Mouse (Mus musculus) adrenal gland, adult 10 weeks (tissue): ENCODE data around the gene Acot8. TPM values are rescaled to one million over a fixed set of nuclear protein-coding genes. Genes with fewer than 3 reads are reported as not detected.

Experiments used
- polyA plus RNA-seq: library from polyadenylated mRNA; stranded (reverse); fragments of 350-450 nt; fragmentation: Illumina TruSeq; extraction: RNeasy Lipid Tissue Mini Kit (QIAGEN cat#74804); gene quantifications from one replicate; pipeline ENCODE4 v1.2.3, GENCODE M21; 2014; ENCODE audit warnings: low read depth, low replicate concordance

The Acot8 gene
- polyA plus RNA-seq, result not detected

DNA sequence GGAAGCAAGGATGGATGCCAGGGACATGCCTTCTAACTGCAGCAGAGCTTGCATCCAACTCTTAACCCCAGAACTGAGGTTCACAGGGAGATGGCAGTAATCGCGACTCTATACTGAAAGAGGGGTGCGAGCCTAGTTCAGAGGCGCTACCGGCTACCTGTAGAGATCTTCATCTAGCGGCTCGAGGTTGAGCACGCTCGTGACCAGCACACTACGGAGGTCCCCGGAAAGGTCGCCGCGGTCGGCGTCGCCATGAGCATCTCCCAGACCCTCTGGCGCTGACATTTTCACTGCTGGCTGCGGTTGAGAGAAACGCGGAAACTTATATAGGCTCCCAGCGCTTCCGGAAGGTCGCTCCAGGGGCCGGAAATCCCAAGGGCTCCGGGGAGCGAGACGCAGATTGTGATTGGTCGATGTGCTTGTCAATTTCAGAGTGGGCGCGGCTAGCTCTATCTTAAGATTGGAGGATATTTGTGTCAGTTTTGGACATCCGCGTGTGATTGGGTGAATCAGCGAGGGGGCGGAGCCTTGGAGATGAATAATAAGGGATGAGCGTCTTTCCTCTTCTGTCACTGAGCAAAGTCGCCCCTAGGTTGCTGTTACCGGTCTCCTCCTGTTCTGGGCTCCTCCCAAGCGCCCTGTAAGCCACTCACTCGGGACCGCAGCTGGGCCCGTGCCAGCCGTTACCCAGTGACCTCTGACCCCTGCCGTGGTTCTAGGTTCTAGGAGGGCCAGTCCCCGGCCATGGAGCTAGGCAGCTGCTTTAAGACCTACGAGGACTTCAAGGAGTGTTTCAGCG, at the start of gene Acot8, which contains the start of gene Zswim3:
Gene Acot8, minus strand, starts transcription at position 350 of the 799 bp plus-strand sequence.
Gene Zswim3, plus strand, starts transcription at position 566 of the 799 bp plus-strand sequence.

GRCm38 (mm10) chr2:164833314-164833959, 28.8 kb upstream of the Acot8 start, which contains the start of gene Neurl2:
Neurl2 (minus strand) TSS chr2:164833456.

DNA sequence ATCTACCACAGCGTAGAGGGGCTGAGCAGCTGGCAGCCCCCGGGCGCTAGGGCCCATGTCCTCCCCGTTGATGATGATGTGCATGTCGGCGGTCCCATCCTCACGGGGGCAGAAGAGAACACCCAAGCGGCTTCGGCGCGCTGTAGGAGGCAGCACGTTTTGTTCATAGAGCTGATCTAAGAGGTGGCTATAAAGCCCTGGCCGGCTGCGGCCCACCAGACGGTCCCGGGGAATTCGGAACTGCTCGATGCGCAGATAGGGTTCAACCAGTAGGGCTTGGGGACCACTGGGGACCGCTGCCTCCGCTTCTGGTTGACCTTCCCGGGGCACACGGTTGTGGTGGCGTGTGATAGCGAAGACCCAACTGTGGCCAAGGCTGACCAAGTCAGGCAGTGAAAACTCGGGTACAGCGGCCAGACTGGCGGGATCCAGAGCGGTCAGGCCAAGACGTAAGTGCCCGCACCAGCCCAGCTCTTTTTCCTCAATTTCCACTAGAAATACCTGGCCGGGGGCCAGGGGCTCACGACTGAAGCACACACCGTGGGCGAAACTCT, 28.1 kb upstream of the Acot8 start, which contains the start of gene Ctsa:
Gene Ctsa, plus strand, starts transcription at position 126 of the 554 bp plus-strand sequence.

DNA sequence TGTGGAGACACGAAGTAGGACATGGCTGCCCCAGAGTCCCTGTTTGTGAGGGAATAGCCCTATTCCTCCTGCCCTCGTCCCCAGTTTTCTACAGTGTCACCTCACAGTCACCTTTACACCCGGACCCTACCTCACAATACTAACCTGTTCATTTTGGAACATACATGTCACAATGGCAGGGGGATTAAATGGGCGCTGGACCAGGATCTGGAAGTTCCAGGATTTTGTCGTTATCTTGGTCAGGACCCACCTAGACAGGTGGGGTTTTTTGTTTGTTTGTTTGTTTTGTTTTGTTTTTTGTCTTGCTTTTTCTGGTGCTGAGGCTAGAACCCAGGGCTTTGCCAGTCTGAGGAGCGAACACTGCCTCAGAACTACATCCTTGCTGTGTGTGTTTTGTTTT, 23.8 kb upstream of the Acot8 start, which contains the start of gene Spata25:
Gene Spata25, minus strand, starts transcription at position 101 of the 400 bp plus-strand sequence.

DNA sequence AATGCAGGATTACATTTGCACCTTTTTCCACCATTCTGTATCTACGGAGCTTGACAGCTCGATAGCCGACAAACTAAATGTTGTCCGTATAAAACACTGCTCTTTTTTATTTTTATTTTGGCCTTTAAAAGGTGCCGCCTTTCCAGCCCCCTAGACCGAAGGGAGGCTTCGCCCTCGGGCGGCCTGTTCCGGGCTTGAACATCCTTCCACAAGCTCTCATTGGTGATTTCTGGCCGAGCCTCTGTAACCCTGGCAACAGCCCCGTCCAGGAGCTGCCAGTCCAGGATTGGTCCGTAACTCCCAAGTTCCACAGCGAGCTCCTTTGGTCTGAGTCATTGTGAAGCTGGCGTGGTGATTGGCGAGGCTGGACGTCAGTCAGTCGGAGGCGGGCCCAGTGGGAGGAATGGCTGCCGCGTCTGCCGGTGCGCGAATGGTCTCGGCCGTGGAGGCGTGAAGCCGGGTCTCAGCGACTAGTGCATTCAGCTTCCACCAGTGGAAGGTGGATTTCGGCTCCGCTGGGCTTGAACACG, 18.0 kb upstream of the Acot8 start, which contains the start of gene Zswim1:
Gene Zswim1, plus strand, starts transcription at position 51 of the 530 bp plus-strand sequence.

GRCm38 (mm10) chr2:164785481-164786387, 18.9 kb downstream of the Acot8 start, which contains the start of gene Snx21:
Snx21 (plus strand) TSS chr2:164785823.

DNA sequence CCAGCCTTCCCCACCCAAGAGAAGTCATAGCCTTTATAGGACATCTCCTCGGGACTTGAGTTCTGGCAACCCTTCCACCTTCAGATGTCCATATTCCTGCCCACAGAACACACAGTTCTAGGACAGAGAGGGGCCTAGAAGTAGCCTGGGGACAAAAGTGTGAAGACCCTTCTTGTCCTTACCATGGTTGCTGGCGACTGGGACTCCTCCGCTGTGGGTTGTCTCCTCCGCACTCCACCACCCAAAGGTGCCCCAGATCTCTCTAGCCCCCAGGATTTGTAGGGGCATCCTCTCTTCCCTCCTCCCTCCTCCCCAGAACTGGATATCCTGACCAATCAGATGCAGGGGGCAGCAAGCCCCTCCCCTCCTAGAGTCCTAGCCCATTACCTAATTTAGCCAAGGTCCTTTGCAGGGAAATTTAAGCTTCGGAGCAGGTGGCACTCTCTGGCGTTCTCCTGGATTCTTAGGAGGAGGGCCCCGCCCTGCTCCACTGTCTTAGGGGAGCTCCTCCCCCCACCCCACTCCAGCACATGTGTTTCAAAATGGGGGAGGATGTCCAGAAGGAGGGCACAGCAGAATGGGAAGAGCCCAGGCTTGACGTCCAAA, 25.1 kb downstream of the Acot8 start, which contains the start of gene Tnnc2:
Gene Tnnc2, minus strand, starts transcription at position 487 of the 606 bp plus-strand sequence.

GRCm38 (mm10) chr2:164769258-164770037, 35.2 kb downstream of the Acot8 start, which contains the start of gene Ube2c:
Ube2c (plus strand) TSS chr2:164769898.

DNA sequence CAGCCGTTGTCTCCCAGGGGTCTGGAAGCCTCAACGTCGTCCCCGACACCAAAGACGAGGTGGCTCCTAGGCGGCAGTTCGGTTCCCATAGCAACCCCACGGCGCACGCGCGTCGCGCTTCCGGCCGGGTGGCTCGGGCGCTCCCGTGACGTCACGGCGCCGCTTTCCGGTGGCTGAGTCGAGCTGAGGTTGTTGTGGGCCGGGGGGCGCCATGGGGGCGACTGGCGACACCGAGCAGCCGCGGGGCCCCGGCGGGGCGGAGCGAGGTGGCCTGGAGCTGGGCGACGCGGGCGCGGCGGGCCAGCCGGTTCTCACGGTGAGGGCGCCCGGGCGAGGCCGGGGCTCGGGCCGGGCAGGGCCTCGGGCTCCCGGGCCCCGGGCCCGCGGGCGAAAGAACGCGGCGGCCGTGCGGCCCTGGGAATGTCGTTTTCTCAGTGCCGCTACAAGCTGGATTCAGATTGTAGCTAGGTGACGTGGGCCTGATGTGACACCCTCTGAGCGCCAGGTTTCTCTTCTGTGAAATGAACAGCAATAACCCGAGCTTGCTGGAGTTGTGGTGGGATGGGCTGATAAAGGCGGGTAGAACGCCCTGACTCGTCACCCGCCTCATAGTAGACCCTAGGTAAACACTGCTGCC, 58.7 kb downstream of the Acot8 start, which contains the start of the genes Wfdc3 and Dnttip1:
Gene Wfdc3, minus strand, starts transcription at position 89 of the 637 bp plus-strand sequence.
Gene Dnttip1, plus strand, starts transcription at position 141 of the 637 bp plus-strand sequence.

Other genes with a start within 250 kb of the Acot8 start
- not detected for gene Wfdc2, start 242.5 kb downstream of the Acot8 start, polyA plus RNA-seq
- not detected for gene Spint3, start 231.4 kb downstream of the Acot8 start, polyA plus RNA-seq
- gene Wfdc6a, start 219.4 kb downstream of the Acot8 start, polyA plus RNA-seq, result not detected
- gene Eppin, start 211.3 kb downstream of the Acot8 start, polyA plus RNA-seq, result not detected
- not detected for gene Wfdc6b, start 191.4 kb downstream of the Acot8 start, polyA plus RNA-seq
- not detected for gene Wfdc8, start 191.3 kb downstream of the Acot8 start, polyA plus RNA-seq
- not detected for gene Wfdc16, start 166.1 kb downstream of the Acot8 start, polyA plus RNA-seq
- not detected for gene Wfdc10, start 148.8 kb downstream of the Acot8 start, polyA plus RNA-seq
- not detected for gene Wfdc9, start 148.3 kb downstream of the Acot8 start, polyA plus RNA-seq
- not detected for gene Wfdc11, start 130.8 kb downstream of the Acot8 start, polyA plus RNA-seq
- not detected for gene Wfdc13, start 119.8 kb downstream of the Acot8 start, polyA plus RNA-seq
- gene Spint4, start 106.4 kb downstream of the Acot8 start, polyA plus RNA-seq, result not detected
- gene Spint5, start 89.6 kb downstream of the Acot8 start, polyA plus RNA-seq, result not detected
- 0.35 TPM for gene Wfdc3, start 59.0 kb downstream of the Acot8 start, polyA plus RNA-seq
- gene Dnttip1, start 58.9 kb downstream of the Acot8 start, polyA plus RNA-seq, result 4.6 TPM
- 2.9 TPM for gene Ube2c, start 35.0 kb downstream of the Acot8 start, polyA plus RNA-seq
- gene Tnnc2, start 24.9 kb downstream of the Acot8 start, polyA plus RNA-seq, result 8.5 TPM
- 3.9 TPM for gene Snx21, start 19.1 kb downstream of the Acot8 start, polyA plus RNA-seq
- gene Zswim3, start 216 bp upstream of the Acot8 start, polyA plus RNA-seq, result 1.8 TPM
- 4.4 TPM for gene Zswim1, start 17.8 kb upstream of the Acot8 start, polyA plus RNA-seq
- not detected for gene Spata25, start 23.7 kb upstream of the Acot8 start, polyA plus RNA-seq
- 30.7 TPM for gene Ctsa, start 28.0 kb upstream of the Acot8 start, polyA plus RNA-seq
- gene Neurl2, start 28.6 kb upstream of the Acot8 start, polyA plus RNA-seq, result not detected
- gene Pltp, start 52.8 kb upstream of the Acot8 start, polyA plus RNA-seq, result 0.87 TPM
- gene Pcif1, start 74.4 kb upstream of the Acot8 start, polyA plus RNA-seq, result 4.0 TPM
- 0.17 TPM for gene Zfp335, start 106.9 kb upstream of the Acot8 start, polyA plus RNA-seq
- gene Mmp9, start 135.9 kb upstream of the Acot8 start, polyA plus RNA-seq, result not detected
- 4.1 TPM for gene Slc12a5, start 155.9 kb upstream of the Acot8 start, polyA plus RNA-seq
- 11.4 TPM for gene Ncoa5, start 230.0 kb upstream of the Acot8 start, polyA plus RNA-seq